Mouse (Mus musculus): ENCODE results near the gene Hjurp.
A peak's percentile ranks its signal among the peaks of the same experiment; 100 is the strongest.

Hjurp gene

DNA sequence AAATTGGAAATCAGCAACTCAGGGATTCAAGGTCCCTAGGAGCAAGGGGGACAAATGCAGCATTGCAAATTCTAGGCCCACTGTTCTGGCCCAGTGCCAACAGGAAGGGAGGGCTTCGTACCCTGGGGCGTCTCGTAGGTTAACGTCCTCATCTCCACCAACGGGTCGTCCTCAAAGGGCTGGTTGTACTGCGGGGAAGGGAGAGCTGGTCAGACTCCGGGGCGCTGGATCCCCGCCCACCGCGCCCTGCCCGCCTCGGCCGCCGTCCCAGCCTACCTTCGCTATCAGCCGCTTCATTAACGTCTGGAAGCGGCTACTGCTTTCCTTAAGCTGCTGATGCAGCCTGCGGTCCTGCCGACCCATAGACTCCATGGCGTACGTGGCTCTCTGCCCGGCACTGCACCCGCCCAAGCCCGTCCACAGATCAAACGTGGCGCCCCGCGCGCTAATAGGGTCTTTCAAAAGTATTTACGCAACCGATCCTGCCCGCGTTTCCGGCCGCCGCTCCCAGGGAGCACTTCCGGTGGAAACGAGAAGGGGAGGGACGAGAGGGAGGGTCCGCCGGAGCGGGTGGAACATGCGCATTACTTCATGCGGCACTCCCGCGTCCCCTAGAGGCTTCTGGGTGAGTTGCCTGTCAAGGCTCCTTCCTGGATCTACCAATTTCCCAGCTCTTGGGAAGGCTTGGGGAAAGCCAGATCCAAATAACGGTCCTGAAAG is at the start of gene Hjurp, which contains the start of gene Trpm8:
Hjurp (minus strand) TSS at position 536 of the 720 bp plus-strand sequence.
Trpm8 (plus strand) TSS at position 564 of the 720 bp plus-strand sequence.
- DNase-seq = peak; percentile 100

DNA sequence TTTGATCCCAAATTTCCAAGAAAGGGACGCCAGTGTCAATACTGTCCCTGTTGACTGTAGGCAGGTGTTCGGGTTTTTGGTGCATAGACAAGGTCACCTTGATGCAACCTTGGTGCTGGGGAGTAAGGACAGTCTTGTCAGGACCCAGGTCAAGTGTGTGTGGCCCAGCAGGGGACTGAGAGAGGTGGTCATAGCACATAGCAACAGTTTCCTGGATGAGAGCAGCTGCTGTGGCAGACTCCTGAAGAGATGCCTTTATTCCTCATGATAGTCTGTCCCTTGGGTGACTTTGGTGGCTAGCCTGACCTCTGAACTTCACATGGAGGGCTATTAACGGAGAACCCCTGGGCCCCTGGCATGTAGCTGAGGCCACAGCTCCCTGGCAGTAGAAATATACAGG is 45.7 kb upstream of the Hjurp start:
- DNase-seq = no peak

DNA sequence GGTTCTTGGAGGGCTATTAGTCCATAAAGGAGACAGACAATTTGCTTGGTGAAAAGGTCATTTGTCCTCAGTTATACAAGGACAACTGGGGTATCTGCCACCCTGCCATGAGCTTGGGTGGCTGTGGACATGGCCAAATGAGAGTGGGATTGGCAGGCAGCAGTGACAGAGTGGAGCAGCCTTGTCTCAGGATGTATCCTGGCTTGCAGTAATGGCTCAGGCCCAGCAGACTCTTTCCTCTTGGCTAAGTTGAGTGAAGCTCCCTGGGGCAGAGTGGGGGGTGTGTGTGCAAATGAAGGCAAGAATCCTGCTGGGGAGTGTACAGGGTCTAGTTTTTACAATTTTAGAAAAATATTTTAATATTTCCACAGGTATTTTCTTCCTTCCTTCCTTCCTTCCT is 44.7 kb upstream of the Hjurp start:
- no peak for DNase-seq

DNA sequence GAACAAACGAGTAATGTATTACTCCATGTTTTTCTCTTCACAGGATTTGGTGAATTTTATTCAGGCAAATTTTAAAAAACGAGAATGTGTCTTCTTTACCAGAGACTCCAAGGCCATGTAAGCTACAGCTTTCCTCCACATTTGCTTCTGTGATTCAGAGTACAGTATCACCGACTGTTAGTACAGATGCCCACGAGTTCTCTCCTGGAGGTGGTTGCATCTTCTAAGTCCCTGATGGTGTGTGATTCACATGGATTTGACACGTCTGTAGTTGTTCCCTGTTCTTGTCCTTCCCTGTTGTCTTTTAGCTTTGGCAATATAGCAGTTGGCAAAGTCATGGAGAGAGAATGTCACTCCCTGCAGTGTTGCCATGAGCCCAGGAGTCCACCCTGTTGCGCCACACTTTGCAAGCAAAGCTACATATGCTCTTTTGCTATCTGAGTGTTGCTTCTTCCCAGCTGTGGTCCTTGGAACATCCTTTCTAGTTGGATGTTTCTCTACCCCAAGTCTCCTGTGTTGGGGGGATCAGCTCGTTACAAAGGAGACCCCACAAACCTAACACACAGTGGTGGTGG is 43.5 kb upstream of the Hjurp start:
- no peak for DNase-seq

DNA sequence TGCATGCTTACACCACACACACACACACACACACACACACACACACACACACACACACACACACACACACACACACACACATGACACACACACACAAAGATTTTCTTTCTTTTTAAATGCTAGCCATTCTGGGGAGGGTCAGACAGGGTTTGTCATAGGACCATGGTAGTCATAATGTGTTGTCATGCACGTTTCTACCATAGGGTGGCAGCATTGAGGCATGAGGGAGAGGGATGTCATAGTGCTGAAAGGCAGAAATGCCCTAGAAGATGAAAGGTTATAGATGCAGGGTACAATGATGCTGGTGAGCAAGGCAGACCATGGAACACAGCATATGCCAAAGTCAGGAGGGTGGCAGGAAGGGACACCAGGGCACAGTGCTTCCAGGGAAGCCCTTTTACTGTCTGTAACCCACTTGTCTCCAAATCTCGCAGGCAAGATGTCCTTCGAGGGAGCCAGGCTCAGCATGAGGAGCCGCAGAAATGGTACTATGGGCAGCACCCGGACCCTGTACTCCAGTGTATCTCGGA is 41.2 kb upstream of the Hjurp start:
- DNase-seq = peak; percentile 79

DNA sequence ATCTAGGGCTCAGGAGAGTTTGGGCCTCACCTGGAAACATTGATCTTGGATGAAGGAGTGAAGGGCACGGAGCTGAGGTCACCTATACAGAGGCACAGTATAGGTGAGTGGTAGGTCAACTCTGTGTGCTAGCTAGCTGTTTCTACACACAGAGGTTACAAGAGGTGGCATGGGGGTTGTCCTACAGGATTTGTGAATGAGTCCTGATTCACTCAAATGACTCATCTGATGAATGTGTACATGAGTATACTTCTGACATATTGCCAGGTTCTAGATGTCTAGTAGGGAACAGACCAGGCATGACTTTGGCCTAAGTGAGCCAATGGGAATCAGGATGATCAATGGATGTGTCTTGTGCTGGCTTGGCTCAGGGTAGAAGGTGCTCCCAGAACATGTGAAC is 39.8 kb upstream of the Hjurp start:
- DNase-seq = no peak

DNA sequence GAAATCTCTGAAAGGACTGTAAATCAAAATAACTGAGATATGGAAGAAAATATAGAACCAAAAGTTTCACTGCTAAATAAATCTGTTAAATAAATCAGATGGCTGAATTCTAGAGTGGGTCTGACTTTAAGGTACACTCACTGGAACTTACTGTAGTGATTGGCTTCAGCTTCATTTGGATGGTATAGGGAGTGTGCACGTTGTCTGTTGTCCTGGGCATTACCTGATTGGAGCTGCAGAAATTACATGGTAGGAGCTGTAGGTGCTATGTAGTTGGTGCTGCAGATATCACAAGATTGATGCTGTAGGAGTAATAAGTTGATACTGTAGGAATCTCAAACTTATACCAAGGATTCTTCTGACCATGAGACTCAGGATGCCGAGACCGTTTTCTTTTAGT is 32.9 kb upstream of the Hjurp start:
- no peak for DNase-seq

DNA sequence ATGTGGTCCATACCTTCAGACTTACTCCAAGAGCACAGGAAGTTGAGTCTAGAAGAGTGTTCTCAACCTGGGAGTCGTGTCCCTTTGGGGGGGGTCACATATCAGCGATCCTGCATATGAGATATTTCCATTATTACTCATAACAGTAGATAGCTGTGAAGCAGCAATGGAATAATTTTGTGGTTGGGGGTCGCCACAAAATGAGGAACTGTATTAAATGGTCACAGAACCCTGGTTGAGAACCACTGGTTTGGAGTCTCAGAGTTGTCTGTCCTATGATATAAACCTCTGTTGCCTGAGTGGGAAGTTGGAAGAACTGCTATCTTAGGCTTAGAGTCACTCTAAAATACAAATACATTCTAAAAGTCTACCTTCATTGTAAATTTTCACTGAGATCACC is 32.5 kb upstream of the Hjurp start:
- DNase-seq = no peak

DNA sequence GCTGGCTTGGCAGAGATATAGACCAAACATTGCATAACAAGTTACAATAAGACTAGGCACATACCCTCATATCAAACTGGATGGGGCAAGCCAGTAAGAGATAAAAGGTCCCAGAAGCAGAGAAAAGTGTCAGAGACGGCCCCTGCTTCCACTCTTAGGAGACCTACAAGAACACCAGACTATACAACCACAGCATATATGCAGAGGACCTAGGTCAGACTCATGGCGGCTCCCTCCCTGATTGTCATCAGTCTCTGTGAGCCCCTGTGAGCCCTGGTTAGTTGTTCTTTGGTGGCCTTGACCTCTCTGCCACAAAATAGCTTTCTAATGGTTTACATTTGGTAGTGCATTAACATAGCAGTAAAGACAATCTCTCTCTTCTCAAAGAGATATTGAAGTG is 31.6 kb upstream of the Hjurp start:
- no peak for DNase-seq

DNA sequence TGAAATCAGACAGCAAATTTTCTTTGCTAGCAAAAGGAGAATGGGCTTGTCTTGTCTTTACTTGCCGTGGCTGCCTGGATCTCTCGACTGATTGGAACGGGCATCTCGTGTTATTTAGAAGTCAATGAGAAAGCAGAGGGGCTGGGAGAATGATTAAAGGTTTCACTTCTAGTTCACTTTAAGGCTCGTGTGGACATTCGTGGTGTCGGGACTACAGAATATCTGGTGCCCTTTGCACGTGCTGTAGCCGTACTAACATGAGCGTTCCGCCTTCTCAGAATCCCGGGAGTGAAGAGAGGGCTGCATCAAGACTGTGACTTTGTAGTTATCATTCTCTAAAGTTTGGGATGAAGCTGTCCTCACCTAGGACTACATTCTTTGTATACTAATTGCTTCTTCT is 29.7 kb upstream of the Hjurp start:
- no peak for DNase-seq

DNA sequence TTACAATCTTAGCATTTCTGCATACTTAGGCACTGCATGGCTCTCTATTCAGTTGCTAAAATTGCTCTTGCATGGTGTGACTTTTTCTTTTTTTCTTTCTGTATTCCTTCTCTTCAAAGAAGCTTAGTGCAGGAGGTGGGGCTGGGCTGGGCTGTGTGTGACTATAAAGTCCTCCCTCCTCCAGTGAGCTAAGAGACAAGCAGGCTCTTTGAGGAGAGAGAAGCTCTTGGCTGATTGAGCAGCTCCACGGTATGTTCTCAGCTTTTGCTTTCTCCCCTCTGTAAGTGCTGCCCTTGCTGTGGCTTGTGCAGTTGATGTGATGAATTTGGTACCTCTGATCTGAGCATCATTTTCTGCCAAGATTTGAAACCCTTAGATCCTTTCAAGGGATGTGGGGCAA is 29.1 kb upstream of the Hjurp start:
- no peak for DNase-seq

DNA sequence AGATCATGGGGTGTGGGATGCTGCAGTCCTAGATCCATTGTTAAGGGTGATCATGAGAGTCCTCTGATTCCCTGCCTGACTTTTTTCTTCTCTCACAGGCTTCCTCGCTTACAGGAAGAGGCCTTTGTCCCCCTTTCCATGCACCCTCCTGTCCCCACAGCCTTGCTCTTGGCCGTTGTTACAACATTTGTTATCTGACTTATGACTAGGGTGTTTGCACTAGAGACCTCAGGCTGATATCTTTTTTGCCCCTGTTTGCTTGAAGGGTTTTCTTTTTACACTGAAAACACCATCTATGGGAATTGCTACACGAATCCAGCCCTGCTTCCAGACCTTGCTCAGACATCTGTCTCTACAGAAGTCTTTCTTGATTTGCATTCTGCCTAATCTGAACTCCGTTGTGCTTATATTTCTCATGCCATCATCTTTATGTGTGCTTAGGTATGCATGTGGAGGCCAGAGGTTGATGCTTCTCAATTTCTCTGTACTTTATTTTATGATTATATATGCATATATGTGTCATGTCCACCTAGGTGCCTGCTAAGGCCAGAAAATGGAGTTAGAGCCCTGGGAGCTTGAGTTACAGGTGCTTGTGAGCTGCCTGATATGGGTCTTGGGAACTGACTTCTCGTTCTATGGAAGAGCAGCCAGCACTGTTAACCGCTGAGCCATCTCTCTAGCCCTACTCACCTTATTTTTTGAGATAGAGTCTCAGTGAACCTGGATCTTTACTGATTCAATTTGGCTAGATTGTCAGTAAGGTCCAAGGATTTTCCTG is 27.8 kb upstream of the Hjurp start:
- no peak for DNase-seq

DNA sequence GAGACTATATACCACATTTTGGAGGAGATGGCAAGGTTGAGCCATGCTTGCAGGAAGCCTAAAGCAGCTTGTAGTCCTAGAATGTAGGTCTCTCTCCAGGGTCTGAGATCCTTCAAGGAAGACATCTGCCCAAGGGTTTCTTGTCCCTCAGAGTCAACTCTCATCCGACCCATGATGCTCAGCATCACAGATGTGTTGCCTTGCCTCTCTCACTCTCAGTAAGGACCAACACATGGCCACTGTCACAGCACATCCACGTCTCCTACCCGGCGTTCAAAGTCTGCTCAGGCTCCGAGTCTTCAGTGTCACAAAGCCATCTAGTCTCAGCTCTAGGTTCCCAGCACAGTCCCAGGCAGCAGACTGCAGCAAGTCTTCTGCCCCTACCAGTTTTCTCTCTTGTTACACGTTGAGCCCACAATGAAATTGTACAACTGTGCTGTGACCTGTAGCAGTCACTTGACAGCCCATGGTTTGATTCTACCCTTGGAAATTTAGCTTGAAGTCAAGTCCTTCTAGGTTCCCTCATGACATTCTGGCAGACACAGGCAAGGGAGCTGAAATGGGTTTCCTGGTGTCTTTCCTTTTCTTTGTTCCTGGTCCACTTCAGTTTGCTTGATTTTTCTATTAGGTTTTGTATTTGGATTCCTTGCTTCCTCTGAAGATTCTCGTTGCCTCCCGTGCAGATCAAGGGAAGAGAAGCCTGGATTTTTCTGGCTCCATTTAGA is 27.0 kb upstream of the Hjurp start:
- DNase-seq = no peak

DNA sequence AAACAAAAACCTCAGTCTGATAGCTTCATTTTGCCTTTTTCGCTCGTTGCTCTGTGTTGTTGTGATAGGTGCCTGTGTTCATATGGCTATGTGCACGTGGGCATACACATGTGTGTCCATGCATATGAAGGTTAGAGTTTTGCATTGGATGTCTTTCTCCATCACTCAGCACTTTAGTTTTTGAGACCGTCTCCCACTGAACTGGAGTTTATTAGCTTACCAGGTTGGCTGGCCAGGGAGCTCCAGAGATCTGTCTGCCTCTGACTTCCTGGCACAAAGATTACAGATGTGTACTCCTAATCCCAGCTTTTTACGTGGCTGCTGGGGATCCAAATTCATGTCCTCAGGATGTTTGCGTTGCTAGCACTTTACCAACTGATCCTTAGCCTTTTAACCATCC is 26.3 kb upstream of the Hjurp start:
- no peak for DNase-seq

DNA sequence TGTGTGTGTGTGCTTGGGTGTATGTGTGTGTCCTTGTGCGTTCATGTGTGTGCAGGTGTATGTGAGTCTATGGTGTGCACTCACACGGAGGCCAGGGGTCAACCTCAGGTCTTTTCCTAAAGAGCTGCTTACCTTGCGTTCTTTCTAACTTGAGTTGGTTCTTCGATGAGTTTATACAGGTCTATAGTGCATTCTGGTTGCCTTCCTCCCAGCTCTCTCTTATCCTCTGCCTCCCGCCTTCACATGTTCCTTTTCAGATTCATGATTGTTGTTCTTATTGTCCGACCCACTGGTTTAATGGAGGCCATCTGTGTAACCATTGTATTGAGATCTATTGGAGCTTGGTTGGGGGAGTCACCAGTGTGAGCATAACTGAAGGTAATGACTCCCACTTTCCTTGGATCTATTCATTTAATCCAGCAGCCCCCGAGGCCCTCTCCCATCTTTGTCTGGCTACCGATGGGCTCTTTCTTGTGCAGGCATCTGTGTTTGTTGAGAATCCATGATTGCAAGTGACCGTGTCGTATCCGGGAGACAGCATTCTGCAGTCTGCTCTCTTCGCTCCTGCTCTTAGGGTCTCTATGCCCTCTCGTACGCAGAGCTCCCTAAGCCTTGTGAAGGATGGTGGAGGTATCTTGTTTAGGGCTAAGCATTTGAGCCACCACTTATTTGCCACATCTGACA is 24.8 kb upstream of the Hjurp start:
- no peak for DNase-seq

DNA sequence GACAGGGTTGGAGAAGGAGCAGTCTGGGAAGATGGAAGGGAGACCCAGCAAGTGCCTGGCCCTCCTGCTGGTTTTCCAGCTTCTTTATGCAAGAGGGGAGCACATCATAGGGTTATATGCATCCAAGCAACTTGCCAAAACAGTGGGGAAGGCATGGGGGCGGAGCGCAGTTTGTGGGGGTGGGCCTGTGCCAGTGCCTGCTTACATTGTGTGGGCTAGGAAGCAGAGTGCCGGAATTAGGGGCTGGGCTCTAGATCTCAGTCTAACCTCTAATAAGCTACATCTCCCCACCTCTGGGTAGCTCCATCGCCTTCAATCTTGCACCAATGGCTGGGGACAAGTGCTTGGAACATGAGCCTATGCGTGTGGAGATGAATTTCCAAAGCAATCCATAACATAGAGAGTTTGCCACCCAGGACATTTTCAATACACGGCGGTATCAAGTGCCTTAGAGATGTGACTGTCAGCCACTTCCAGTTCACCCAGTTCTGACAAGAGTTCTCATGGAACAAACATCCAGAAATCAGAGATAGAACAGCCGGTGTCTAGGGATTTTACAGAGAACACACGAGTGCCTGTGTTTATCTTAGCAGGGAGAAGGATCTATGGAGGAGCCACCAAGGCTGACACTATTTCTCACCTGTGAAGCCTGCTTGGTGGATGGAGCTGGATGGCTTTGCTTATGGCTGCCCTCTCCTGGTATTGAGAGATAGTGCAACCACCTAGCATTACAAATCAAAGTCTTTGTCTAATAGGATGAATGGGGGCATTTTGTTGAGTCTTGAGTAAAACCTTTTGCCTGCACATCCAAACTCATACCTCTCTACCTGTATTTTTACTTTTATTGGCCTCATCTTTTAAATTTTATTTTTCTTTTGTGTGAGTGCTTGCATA is 23.9 kb upstream of the Hjurp start:
- no peak for DNase-seq

DNA sequence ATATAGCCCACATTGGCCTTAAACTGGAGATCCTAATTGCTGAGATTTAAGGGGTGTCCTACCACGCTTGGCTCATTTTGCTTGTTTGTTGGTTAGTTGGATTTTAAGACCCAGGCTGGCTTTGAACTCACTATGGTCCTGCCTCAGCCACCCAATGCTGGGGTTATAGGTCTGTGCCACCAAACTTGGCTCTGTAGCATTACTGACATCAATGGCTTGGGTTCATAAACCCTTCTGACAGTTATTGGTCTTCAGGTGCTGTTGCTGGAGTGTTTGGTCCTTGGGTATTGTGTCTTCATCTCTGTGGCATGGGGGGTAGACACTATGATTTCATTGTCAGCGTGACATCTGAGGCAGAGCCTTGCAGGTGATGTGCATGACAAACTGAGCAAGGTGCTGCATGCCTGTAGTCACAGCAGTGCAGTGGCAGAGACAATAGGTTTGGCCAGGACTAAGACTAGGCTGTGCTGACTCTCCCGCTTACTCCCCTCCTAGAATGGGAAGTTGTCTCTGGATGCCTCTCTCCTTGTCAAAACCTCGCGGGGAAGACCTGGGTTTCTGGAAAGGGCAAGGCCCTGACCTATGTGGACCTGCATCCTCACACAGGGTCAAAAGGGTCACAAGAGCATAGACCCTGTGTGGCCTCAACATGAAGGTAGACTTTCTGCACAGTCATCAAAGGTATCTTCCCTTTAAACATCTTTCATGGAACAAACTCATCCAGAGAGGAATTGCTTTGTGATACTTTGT is 23.0 kb upstream of the Hjurp start:
- no peak for DNase-seq

DNA sequence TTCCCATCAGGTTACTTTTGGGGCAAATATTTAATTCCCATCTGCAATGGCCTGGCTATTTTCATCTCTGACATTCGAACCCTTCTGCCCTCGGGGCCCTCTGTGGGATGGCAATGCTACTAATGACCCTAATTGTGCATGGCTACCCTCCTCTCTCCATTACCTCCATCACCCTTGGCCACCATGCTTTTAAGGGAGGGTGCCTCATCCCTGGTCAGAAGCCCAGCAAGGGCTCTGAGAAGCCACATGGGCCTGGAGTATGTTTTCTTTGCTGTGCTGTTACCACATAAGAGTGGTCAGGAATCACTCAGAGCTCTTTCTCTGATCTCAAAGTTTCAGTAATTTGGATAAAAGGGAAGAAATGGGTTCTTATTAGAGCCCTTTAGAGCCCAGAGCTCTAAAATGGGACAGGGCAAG is 22.1 kb upstream of the Hjurp start:
- DNase-seq = no peak

DNA sequence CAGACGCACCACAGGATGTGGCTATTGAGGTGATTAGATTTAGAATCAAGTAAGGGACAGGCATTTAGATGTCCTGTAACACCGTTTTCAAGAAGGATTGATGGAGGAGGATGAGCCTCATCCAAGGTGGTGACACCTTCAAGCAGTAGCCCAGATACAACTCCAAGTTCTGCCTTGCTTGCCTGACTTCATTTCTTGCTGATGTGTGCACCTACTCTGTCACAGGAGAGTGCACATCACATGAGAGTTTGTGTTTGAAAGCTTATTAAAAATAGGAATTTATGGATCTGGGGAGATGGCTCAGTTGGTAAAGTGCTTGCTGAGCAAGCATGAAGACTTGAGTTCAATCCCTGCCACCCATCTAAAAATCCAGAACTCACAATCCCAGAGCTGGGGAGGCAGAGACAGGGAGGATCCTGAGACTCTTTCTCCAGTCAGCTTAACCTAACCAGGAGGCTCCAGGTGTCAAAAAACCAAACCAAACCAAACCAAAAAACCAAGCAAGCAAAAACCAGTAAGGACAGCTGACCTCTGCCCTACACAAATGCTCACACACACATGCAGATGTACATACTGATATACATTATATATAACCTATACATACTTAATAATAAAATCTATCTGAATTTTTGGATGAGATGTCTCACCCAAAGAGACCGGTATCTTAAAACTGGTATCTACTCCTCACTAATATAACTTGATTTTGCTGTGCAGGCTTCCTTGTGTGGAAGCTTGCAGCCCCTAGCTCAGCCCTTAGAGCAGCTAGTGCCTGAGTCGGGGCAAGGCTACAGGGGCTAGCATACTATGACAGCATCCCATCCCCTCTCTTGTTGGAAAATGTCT is 21.5 kb upstream of the Hjurp start:
- DNase-seq = no peak

Data from right cerebral cortex, postnatal 4 days (tissue).